Mouse (Mus musculus): ENCODE measurements around the gene Grm8. TPM values are rescaled to one million over a fixed set of nuclear protein-coding genes. Genes with fewer than 3 reads are reported as not detected.

Gene Grm8
- polyA plus RNA-seq, 1 experiment from 2014 or later, result not detected

DNA sequence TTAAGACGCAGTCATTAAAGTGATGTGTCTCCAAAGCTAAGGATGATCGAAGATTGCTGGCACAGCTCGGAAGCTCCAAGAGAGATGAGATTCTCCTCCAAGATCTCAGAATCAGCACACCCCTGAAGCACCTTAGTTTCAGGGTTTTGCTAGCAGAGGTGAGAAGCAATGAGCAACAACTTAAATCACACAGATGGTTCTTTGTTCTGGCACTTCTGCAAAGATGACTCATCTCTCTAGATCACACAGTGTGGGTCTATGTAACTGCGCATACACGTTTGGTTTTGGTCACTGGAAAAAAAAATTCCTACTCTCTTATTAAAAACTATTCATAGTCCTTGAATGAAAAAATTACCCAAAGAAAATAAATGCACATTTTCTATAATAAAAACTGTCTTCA lies 157.6 kb downstream of the Grm8 start:
- Histone ChIP-seq H3K36me3 (ENCODE audit: inconsistent target) (no peaks in the 10 kb centered on the region), H3K4me3 (ENCODE audit: inconsistent target) (no peak overlapping the region)
- 85% methylated on average over 5 of the region's 5 CpGs for WGBS (ENCODE audit: missing documents)

DNA sequence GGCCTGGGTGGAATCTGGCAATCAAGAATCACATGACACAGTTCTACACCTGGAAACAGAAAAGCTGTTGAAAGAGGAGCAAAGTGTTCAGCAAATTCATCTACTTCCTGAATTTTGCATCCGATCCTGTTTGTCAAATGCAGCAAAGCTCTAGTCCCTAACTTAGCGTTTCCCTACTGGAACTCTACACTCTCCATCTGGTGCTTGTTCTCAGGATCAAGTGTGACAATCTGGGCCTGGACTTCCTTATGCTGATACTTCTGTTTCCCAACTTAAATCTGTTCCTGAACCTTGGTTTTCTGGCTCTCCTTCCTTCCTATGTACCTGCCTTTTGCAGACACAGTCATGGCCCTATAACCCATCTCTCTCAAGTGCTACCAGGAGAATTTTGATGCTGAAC lies 166.1 kb downstream of the Grm8 start:
- H3K27ac ChIP-seq, result no peak overlapping the region
- 80% methylated on average over 2 of the region's 2 CpGs for WGBS (ENCODE audit: missing documents)
- H3K36me3 ChIP-seq (ENCODE audit: inconsistent target), result no peaks in the 10 kb centered on the region
- no peak overlapping the region for H3K4me3 ChIP-seq (ENCODE audit: inconsistent target)
- no peaks in the 10 kb centered on the region for H3K79me2 ChIP-seq (ENCODE audit: inconsistent target)

More for the DNA sequence above, 157.6 kb downstream of the Grm8 start:
- Histone ChIP-seq H3K79me2 (ENCODE audit: inconsistent target) (no peaks in the 10 kb centered on the region), H3K27ac (no peak overlapping the region)

DNA sequence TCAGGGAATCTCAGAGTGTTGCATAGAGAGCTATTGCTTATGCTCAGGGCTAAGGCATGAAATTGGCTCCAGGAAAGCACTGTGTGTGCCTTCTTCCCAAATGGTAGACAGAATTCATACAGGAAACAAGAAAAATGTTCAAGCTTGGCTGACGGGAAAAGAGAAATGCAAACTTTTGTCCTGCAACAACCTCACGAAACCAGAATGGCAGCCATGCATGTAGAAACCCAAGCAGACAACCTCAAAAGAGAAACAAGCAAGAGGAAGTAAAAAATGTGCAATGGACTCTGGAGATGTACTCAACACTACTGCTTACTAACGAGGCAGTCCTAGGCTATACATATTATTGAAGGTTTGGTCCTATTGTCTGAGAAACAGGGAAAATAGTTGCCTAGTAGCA lies 167.9 kb downstream of the Grm8 start:
- no peaks in the 10 kb centered on the region for H3K79me2 ChIP-seq (ENCODE audit: inconsistent target)
- H3K4me3 ChIP-seq (ENCODE audit: inconsistent target), result no peak overlapping the region
- H3K36me3 ChIP-seq (ENCODE audit: inconsistent target), result no peaks in the 10 kb centered on the region
- 89% methylated on average over 3 of the region's 3 CpGs for WGBS (ENCODE audit: missing documents)
- H3K27ac ChIP-seq, result no peak overlapping the region

DNA sequence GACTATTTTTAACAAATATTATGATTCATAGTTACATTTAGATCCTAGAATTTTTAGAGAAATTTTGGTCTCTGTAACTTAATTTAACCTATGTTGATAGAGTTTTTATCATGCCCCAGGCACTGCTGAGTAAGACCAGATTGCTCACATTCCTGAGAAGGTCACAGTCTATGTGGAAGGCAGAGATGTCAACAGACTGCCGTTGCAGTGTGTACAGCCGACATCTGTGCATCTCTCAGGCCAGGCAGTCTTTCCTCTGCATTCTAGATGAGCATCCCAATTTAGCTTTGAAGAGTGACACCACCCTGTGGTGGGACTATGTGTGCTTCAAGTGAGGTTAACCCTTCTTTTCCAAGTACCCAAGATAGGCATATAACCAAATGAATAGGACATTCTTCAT lies 169.7 kb downstream of the Grm8 start:
- 89% methylated on average over 2 of the region's 2 CpGs for WGBS (ENCODE audit: missing documents)
- H3K27ac ChIP-seq, result no peak overlapping the region
- H3K4me3 ChIP-seq (ENCODE audit: inconsistent target), result no peak overlapping the region
- no peaks in the 10 kb centered on the region for H3K79me2 ChIP-seq (ENCODE audit: inconsistent target)
- H3K36me3 ChIP-seq (ENCODE audit: inconsistent target), result no peaks in the 10 kb centered on the region

DNA sequence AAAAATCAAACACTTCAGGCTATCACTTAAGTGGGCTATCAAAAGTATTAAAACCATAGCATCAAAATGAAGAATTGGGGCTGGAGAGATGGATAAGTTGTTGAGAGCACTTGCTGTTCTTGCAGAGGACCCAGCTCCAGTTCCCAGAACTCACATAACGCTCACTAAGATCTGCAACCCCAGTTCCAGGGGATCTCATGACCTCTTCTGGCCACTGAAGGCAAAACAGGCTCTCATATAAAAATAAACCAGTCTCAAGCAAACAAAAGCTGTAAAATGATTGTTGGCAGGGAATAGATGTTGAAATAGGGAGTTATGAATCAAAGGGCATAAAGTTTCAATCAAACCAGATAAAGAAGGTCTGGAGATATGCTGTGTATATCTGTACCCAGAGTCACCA lies 171.1 kb downstream of the Grm8 start:
- WGBS (ENCODE audit: missing documents), result 86% methylated on average over 1 of the region's 1 CpGs
- H3K4me3 ChIP-seq (ENCODE audit: inconsistent target), result no peak overlapping the region
- no peak overlapping the region for H3K27ac ChIP-seq
- H3K79me2 ChIP-seq (ENCODE audit: inconsistent target), result no peaks in the 10 kb centered on the region
- no peaks in the 10 kb centered on the region for H3K36me3 ChIP-seq (ENCODE audit: inconsistent target)

DNA sequence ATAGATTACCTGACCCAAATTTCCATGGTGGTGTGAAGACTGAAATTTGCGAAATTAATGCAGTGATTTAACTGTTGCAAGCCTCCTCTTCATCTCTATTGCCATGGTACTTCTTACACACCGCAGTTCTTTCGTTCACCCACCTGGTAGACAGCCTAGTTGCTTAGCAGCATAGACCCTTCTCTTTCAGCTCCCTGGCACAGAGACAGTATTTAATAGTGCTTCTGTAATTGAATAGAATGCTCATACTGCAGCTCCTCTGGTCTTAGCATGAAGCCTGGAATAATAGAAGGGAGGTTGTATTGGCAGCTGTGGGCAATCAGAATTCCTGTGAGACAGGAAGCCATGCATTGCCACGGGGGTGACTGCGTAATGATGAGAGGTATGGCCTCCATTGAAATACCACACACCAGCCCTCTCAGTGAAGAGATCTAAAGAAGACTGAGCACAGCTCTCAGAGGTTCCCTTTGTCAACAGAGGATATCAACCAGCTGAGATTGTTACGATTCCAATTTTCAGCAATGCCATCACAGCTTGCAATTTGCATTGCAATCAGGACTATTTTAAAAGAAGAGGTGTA lies 178.6 kb downstream of the Grm8 start:
- Histone ChIP-seq H3K36me3 (ENCODE audit: inconsistent target) (no peaks in the 10 kb centered on the region), H3K27ac (no peak overlapping the region), H3K4me3 (ENCODE audit: inconsistent target) (no peak overlapping the region), H3K79me2 (ENCODE audit: inconsistent target) (no peaks in the 10 kb centered on the region)
- WGBS (ENCODE audit: missing documents), result 80% methylated on average over 6 of the region's 6 CpGs

DNA sequence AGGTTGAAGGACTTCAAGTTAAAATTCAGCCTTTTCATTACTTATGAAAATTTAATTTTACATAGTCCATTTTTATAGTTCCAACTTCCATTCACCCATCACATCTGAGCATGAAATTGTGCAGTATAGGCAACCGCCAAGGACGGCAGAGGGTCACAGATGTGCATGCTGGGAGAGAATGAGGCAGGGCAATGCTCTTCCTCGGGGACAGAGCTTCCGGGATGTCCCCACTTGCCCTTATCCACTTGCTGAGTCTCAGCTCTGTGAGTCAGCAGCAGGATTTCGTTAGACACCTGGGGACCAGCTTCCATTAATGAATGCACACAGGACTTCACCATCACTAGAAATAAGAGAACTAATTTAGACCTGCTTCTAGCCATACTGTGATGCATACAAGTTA lies 183.5 kb downstream of the Grm8 start:
- WGBS (ENCODE audit: missing documents), result 90% methylated on average over 5 of the region's 5 CpGs
- H3K79me2 ChIP-seq (ENCODE audit: inconsistent target), result no peaks in the 10 kb centered on the region
- no peak overlapping the region for H3K4me3 ChIP-seq (ENCODE audit: inconsistent target)
- no peak overlapping the region for H3K27ac ChIP-seq
- H3K36me3 ChIP-seq (ENCODE audit: inconsistent target), result no peaks in the 10 kb centered on the region

DNA sequence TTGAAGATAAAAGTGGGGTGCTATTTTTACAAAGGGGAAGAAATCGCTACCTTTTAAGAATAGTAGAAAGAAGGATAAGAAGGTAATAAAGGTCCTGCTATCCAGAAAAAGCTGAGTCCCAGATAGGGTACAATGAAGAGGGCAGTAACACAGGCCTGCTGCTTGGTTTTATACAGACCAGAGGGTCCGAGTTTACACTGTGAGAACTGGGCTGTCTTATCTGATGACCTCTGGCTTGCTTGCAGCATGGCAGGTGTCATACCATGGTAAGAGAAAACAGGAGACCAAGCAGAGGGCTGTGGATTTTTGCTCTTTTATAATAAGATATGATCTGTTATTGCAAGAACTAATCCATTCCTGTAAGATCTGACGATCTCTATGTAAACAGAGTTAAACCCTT lies 206.9 kb downstream of the Grm8 start:
- Histone ChIP-seq H3K27ac (no peak overlapping the region), H3K4me3 (ENCODE audit: inconsistent target) (no peak overlapping the region), H3K79me2 (ENCODE audit: inconsistent target) (no peaks in the 10 kb centered on the region), H3K36me3 (ENCODE audit: inconsistent target) (no peaks in the 10 kb centered on the region)
- 77% methylated on average over 3 of the region's 3 CpGs for WGBS (ENCODE audit: missing documents)

DNA sequence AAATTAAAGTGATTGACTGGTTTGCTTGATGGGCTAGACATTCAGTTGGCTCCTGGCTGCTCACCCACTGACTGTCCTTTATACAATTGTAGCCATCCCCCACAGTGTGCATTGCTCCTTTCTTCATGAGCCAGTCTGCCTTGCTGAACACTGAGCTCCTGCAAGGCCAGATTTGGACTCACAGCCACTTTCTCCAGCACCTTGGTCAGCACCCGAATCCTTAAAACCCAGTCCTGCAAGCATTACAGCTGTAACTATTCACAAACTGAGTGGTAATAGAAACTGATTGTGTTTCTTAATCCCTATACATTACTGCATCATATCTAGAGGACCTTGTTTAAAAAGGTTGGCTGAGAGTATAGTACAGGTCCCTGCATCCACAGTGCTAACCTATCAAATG lies 221.7 kb downstream of the Grm8 start:
- Histone ChIP-seq H3K79me2 (ENCODE audit: inconsistent target) (no peaks in the 10 kb centered on the region), H3K4me3 (ENCODE audit: inconsistent target) (no peak overlapping the region), H3K36me3 (ENCODE audit: inconsistent target) (no peaks in the 10 kb centered on the region), H3K27ac (no peak overlapping the region)
- 63% methylated on average over 1 of the region's 1 CpGs for WGBS (ENCODE audit: missing documents)

DNA sequence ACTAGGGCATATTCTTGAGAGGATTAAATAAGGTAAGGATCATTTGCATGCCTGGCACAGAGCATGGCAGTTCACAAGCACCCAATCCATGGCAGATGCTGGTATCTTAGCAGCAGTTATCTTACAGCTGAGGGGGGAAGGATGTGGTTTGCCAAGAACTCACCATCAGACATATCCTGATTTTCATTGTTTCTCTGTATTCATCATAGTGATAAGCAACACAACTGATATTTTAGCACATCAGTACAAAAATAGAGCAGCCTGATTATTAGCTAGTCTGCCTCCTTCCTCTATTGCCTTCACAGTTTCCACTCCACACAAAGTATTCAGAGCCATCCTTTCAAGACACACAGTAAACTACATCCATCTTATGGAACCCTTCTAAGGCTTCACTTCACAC lies 230.6 kb downstream of the Grm8 start:
- no peak overlapping the region for H3K27ac ChIP-seq
- no peak overlapping the region for H3K4me3 ChIP-seq (ENCODE audit: inconsistent target)
- H3K79me2 ChIP-seq (ENCODE audit: inconsistent target), result no peaks in the 10 kb centered on the region
- no peaks in the 10 kb centered on the region for H3K36me3 ChIP-seq (ENCODE audit: inconsistent target)

DNA sequence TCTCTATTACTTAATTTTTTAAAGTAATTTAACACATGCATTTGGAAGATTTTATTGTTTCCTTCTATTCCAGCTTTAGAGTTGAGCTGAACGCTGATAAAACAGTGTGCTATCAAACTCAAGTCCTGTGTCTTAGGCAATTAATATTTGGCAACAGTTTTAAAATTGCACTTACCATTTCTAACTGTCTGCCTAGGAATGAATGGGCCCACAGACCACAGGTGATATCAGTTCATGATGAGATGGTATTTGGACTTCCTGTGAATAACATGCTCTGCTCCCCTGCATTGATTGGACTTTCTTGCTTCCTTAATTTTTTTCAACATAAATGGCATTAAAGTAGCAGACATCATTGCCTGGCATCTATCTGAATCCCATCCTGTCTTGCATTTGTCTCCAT lies 232.8 kb downstream of the Grm8 start:
- no peaks in the 10 kb centered on the region for H3K36me3 ChIP-seq (ENCODE audit: inconsistent target)
- no peaks in the 10 kb centered on the region for H3K79me2 ChIP-seq (ENCODE audit: inconsistent target)
- H3K27ac ChIP-seq, result no peak overlapping the region
- H3K4me3 ChIP-seq (ENCODE audit: inconsistent target), result no peak overlapping the region
- WGBS (ENCODE audit: missing documents), result 100% methylated on average over 1 of the region's 1 CpGs

DNA sequence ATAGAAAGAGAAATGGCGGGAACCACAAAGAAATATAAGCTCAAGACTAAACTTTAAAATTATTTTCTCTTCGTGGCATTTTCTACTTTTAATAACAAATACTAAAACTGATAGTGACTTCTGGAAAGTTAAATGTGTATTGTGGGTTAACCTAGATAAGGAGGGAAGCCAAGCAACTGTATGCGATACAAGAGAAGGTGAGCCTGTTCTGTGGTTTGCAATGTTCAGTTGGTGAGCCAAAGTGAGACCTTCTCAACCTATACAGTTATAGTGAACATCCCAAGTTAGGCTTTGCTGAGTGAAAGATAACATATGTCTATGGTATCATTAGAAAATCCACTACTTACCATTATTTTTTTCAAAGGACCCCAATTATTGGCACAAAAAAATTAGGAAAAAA lies 233.6 kb downstream of the Grm8 start:
- no peaks in the 10 kb centered on the region for H3K36me3 ChIP-seq (ENCODE audit: inconsistent target)
- H3K79me2 ChIP-seq (ENCODE audit: inconsistent target), result no peaks in the 10 kb centered on the region
- 82% methylated on average over 3 of the region's 3 CpGs for WGBS (ENCODE audit: missing documents)
- H3K27ac ChIP-seq, result no peak overlapping the region
- H3K4me3 ChIP-seq (ENCODE audit: inconsistent target), result no peak overlapping the region

DNA sequence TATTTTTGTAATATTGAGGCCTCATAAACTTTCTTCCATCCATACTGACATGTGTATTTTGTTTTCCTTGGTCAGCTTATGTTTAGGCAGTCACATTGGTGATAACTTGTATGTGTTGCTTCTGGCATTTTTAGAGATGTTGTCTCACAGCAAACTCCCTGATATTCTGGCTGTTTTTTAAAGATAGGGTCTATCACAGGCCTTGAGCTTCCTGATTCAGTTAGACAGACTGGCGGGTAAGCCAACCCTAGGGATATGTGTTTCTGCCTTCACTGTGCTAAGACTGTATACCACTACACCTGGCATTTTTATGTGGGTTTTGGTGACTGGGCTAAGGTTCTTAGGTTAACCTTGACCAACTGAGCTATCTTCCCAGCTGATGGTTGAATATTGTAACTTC lies 239.8 kb downstream of the Grm8 start:
- Histone ChIP-seq H3K36me3 (ENCODE audit: inconsistent target) (no peaks in the 10 kb centered on the region), H3K27ac (no peak overlapping the region), H3K79me2 (ENCODE audit: inconsistent target) (no peaks in the 10 kb centered on the region), H3K4me3 (ENCODE audit: inconsistent target) (no peak overlapping the region)
- 79% methylated on average over 1 of the region's 1 CpGs for WGBS (ENCODE audit: missing documents)

DNA sequence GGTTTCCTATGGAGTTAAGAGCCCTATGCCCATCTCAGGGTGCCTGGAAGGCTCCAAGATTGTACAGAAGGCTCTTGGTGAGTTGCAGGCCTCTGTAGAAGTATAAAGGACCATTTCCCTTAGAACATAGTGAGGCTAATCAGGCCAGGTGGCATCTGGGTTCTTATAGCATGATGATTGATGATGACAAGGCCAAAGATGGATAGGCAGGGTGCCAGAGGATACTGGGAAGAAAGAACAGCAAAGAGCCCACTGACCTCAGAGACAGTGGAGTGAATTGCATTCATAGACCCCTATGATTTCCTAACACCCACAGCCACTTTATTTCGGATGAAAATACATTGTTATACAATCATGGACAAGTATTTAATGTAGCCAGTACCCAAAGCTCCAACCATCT lies 242.1 kb downstream of the Grm8 start:
- Histone ChIP-seq H3K79me2 (ENCODE audit: inconsistent target) (no peaks in the 10 kb centered on the region), H3K4me3 (ENCODE audit: inconsistent target) (no peak overlapping the region), H3K36me3 (ENCODE audit: inconsistent target) (no peaks in the 10 kb centered on the region), H3K27ac (no peak overlapping the region)
- 86% methylated on average over 1 of the region's 1 CpGs for WGBS (ENCODE audit: missing documents)

DNA sequence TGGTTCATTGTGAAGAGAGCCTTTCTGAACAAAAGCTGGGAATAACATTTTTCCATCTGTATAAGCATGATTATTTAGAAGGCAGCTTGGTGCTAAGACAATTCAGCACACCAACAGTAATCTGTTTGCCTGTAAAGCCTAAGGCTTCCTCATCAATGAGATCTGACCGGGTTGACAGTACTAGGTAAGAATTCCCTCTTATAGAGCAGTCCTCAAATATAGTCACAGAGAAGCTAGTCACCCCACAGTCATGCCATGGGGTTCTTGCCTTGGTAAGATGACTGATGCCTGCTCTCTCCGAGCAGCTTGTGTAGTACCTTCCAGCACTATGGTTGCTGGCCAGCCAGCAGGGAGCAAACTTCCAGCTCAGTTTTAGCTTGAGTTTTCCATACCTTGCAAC lies 246.6 kb downstream of the Grm8 start:
- H3K36me3 ChIP-seq (ENCODE audit: inconsistent target), result no peaks in the 10 kb centered on the region
- H3K4me3 ChIP-seq (ENCODE audit: inconsistent target), result no peak overlapping the region
- no peak overlapping the region for H3K27ac ChIP-seq
- 92% methylated on average over 2 of the region's 2 CpGs for WGBS (ENCODE audit: missing documents)
- H3K79me2 ChIP-seq (ENCODE audit: inconsistent target), result no peaks in the 10 kb centered on the region

DNA sequence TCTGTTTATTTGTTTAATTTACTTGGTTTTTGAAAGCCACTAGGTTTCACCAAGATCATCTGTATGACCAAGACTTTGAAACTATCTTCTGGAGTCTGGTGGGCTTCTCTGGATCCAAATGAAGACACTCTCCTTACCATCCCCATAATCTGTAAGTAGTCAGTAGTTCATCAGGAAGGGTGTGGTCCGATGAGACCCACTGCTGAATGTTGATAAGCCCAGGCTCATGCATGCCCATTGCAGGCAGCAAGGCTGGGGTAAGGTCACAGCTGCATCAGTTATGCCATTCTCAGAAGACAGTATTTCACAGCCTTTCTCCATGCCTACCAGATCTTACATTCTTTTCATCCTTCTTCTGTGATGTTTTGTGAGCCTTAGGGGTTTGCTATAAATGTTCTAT lies 247.1 kb downstream of the Grm8 start:
- 78% methylated on average over 1 of the region's 1 CpGs for WGBS (ENCODE audit: missing documents)
- no peak overlapping the region for H3K4me3 ChIP-seq (ENCODE audit: inconsistent target)
- no peak overlapping the region for H3K27ac ChIP-seq
- no peaks in the 10 kb centered on the region for H3K79me2 ChIP-seq (ENCODE audit: inconsistent target)
- no peaks in the 10 kb centered on the region for H3K36me3 ChIP-seq (ENCODE audit: inconsistent target)

Data from macrophage (primary cell).